9 mouse cellular contexts compared by ENCODE assay signal in genomic region chr11:28583911-28584434, GRCm38 (mm10). TPM values are rescaled to one million over a fixed set of nuclear protein-coding genes. Genes with fewer than 3 reads are reported as not detected.
A peak's percentile ranks its signal among the peaks of the same experiment; 100 is the strongest.
DNase-seq lines count a peak whose midpoint lies in the region; ATAC-seq and TF ChIP-seq lines count a peak whose summit lies in the region.
"Had no signal": no experiment of that assay in that cellular context is flagged by ENCODE, and none has a peak within 500 bp of the region (broad histone marks: within the 10 kb centered on the region; RNA-seq: fewer than 3 reads in every experiment).

Gene Ccdc85a (minus strand): TSS chr11:28584324.

- H3K36me3 ChIP-seq in embryonic facial prominence, embryonic 13.5 days: no peaks in the 10 kb centered on the region
- H3K36me3 ChIP-seq in kidney, adult 2 months (ENCODE audit: control insufficient read depth, insufficient read depth, low read length): no peaks in the 10 kb centered on the region

- peaks cover 9% of the 10 kb centered on the region for H3K4me1 ChIP-seq in embryonic facial prominence, embryonic 13.5 days
- no peaks in the 10 kb centered on the region for H3K4me1 ChIP-seq in kidney, adult 2 months (ENCODE audit: control insufficient read depth, insufficient read depth, low read length)

- H3K4me3 ChIP-seq in embryonic facial prominence, embryonic 13.5 days: peak within 1 kb of the TSS; percentile 59
- H3K4me3 ChIP-seq in kidney, adult 2 months (ENCODE audit: insufficient read depth, low read depth, low read length): peak within 1 kb of the TSS; percentile 57
- H3K4me3 ChIP-seq: myocyte had no signal

- peak; percentile 96 for DNase-seq in brain, embryonic 14.5 days (ENCODE audit: low read depth)
- DNase-seq in heart, adult 8-10 months (ENCODE audit: low spot score): peak; percentile 73
- peak; percentile 73 for DNase-seq in kidney, adult 2 months
- peak; percentile 90 to 91 for DNase-seq in left cerebral cortex, postnatal 36 days (ENCODE audit: low spot score in 2 of 2)
- peak; percentile 81 for DNase-seq in mesoderm, embryonic 11.5 days (ENCODE audit: low read depth, low spot score)
- DNase-seq in skeletal muscle tissue, adult 2 months (ENCODE audit: low read depth, low spot score): peak; percentile 25

- peak; percentile 82 for ATAC-seq in embryonic facial prominence, embryonic 13.5 days (ENCODE audit: insufficient number of reproducible peaks, insufficient read depth, low FRiP score, low TSS enrichment, low read depth)
- ATAC-seq in megakaryocyte-erythroid progenitor cell, adult 5-6 weeks (replicated peaks; ENCODE audit: low FRiP score, low TSS enrichment, poor library complexity, severe bottlenecking): no peak

- H3K9me3 ChIP-seq in embryonic facial prominence, embryonic 13.5 days: no peaks in the 10 kb centered on the region

- intact Hi-C loops in left cerebral cortex, postnatal 36 days (cut with DNase I): loop anchor here (2.0 to 10.0 kb wide), 4 partner anchors 242 to 1359 kb away; no protein-coding TSS in a partner anchor

- WGBS in embryonic facial prominence, embryonic 13.5 days: under 1% methylated on average over 25 of the region's 25 CpGs
- under 1% methylated on average over 25 of the region's 25 CpGs for WGBS in kidney, adult 2 months

- peak within 1 kb of the TSS; percentile 65 for H3K9ac ChIP-seq in embryonic facial prominence, embryonic 13.5 days

- H3K4me2 ChIP-seq in embryonic facial prominence, embryonic 13.5 days: peak within 1 kb of the TSS; percentile 97

- no peak within 1 kb of the TSS for H3K27ac ChIP-seq in embryonic facial prominence, embryonic 13.5 days
- no peak within 1 kb of the TSS for H3K27ac ChIP-seq in kidney, adult 2 months (ENCODE audit: insufficient read depth, low read depth, low read length)

- peak; percentile 85 for TF ChIP-seq CTCF in brain, embryonic 14.5 days (IDR thresholded peaks at IDR 0.05; ENCODE audit: borderline replicate concordance, extremely low read depth, insufficient read depth, insufficient read length)
- TF ChIP-seq CTCF in kidney, adult 2 months (conservative IDR thresholded peaks at IDR 0.05; ENCODE audit: insufficient read depth, insufficient read length, low read depth, low read length): peak; percentile 62

- no peak for TF ChIP-seq POLR2A in brain, embryonic 14.5 days (IDR thresholded peaks at IDR 0.05; ENCODE audit: borderline replicate concordance, extremely low read depth, insufficient read depth, insufficient read length, poor library complexity, severe bottlenecking)
- no peak for TF ChIP-seq POLR2A in kidney, adult 2 months (IDR thresholded peaks at IDR 0.05; ENCODE audit: low read depth, low read length)

- peaks cover 30% of the 10 kb centered on the region for H3K27me3 ChIP-seq in embryonic facial prominence, embryonic 13.5 days
- no peaks in the 10 kb centered on the region for H3K27me3 ChIP-seq in kidney, adult 2 months (replicated peaks; ENCODE audit: control insufficient read depth, insufficient read depth, low read length)

RNA-seq across cellular contexts. Expression of gene Ccdc85a, which starts in this region (rescaled TPM):
- 8.4 and 18.0 TPM in 2 replicates for polyA plus RNA-seq in brain, embryonic 14.5 days (2012; rRNA removed)
- polyA plus RNA-seq in embryonic facial prominence, embryonic 13.5 days (2015; fragmentation: Nextera tagmentation; extraction: Ambion mirVana): 2.6 and 3.5 TPM in 2 replicates
- total RNA-seq in heart, adult 8-10 months (2022): 10 to 100 TPM in 2 of 4 experiments, 1 to 10 TPM in 2; 9.2 to 11.7 (median 10.2) TPM
- 0.98 and 1.0 TPM in 2 replicates for polyA plus RNA-seq in kidney, adult 2 months (2012; rRNA removed)
- 10 to 100 TPM; 85.5 to 86.6 TPM for total RNA-seq in left cerebral cortex, postnatal 36 days (2021)
- not detected in 2 replicates for total RNA-seq in megakaryocyte-erythroid progenitor cell, adult 5-6 weeks (2014; fragmentation: Nextera tagmentation)
- not detected in 2 replicates for total RNA-seq in megakaryocyte-erythroid progenitor cell, adult 5-6 weeks (2017)
- polyA plus RNA-seq: myocyte had no signal

Comparison
In these comparisons a context has a peak if more than half of its experiments do, and no peak if none do; other contexts are left out.
1. RNA of gene Ccdc85a (total RNA-seq): 85.5 to 86.6 TPM in left cerebral cortex, postnatal 36 days and 9.2 to 11.7 TPM in heart, adult 8-10 months; not detected in megakaryocyte-erythroid progenitor cell, adult 5-6 weeks; every median in the first group is over 10 times any median in the second.
2. RNA of gene Ccdc85a (total RNA-seq): 85.5 to 86.6 TPM in left cerebral cortex, postnatal 36 days; 9.2 to 11.7 TPM in heart, adult 8-10 months; every median in the first group is over 4 times any median in the second.
3. DNase-seq: peak in every context shown above with its lines; median percentile 96 in brain, embryonic 14.5 days; 90 in left cerebral cortex, postnatal 36 days; 81 in mesoderm, embryonic 11.5 days; 73 in heart, adult 8-10 months; 73 in kidney, adult 2 months; 25 in skeletal muscle tissue, adult 2 months.